Mouse (Mus musculus): ENCODE results near the gene Bcl2l15.

DNA sequence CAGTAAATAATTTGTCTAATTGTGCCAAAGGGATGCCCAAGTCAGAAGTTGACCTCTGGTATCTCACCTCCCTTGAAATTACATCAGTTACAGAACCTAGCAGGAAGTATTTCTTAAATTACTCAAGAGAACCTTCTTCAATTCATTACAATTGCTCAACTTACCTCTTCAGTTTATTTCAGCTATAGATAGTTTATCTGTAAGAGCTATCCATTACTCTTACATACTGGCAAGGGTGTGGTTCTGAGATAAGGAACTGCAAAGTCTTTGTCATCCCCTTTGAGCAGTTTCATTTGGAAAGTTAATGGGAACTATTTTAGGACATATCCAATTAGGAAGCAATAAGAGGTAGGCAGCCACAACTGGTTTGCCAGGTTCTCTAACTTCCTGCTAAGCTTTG lies at the start of gene Bcl2l15:
- TF ChIP-seq POLR2A (IDR thresholded peaks at IDR 0.05; ENCODE audit: insufficient read length, low read depth): no peak
- TF ChIP-seq E2F4 (IDR thresholded peaks at IDR 0.05; ENCODE audit: insufficient read depth): no peak
- TF ChIP-seq MAX (IDR thresholded peaks at IDR 0.05; ENCODE audit: low read depth): no peak
- no peak for TF ChIP-seq SRF (IDR thresholded peaks at IDR 0.05; ENCODE audit: control insufficient read depth, insufficient read length, low read depth)
- TF ChIP-seq TCF12 (IDR thresholded peaks at IDR 0.05; ENCODE audit: insufficient read depth, poor library complexity, severe bottlenecking): no peak
- TF ChIP-seq USF1 (IDR thresholded peaks at IDR 0.05; ENCODE audit: low read depth): no peak
- TF ChIP-seq POLR2AphosphoS2 (IDR thresholded peaks at IDR 0.05; ENCODE audit: insufficient read length, low read depth): no peak
- no peak for TF ChIP-seq TCF3 (IDR thresholded peaks at IDR 0.05; ENCODE audit: insufficient read length, low read depth)
